ENCODE assay signal across 29 mouse cellular contexts in the genomic region with DNA sequence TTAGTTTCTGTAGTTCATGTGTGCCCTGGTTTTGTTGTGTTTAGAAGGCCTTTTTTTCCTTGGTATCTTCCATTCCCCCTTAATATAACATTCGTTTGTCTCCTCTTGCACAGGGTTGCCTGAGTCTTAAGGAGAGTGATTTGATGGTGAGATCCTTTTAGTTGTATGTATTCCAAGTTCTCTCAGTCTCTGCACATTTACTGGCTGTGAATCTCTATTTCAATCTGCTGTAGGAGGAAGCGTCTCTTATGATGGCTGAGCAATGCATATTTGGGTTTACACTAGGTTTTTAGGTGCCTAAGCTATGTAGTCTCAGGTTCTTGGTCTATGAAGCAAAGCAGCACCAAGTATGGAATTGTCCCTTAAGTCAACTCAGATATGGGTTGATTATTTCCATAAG.
"Had no signal": no experiment of that assay in that cellular context is flagged by ENCODE, and none has a peak within 500 bp of the region (broad histone marks: within the 10 kb centered on the region; RNA-seq: fewer than 3 reads in every experiment).

No protein-coding gene starts in this region.

- DNase-seq: cerebellum, adult 8-10 months; cerebellum, adult 9-10 months; cerebellum, adult 9-11 months; cerebellum, postnatal 10 days; cerebellum, postnatal 14 days; cerebellum, postnatal 25 days; cerebellum, postnatal 36 days; embryo, embryonic 11 days; forebrain, postnatal 0 days; gastrocnemius, adult 2 months; gastrocnemius, postnatal 10 days; gastrocnemius, postnatal 14 days; gastrocnemius, postnatal 25 days; gastrocnemius, postnatal 36 days; heart, adult 11 months; heart, adult 18-20 months; heart, adult 2 months had no signal

- H3K4me3 ChIP-seq: embryonic facial prominence, embryonic 10.5 days; embryonic facial prominence, embryonic 12.5 days; embryonic facial prominence, embryonic 13.5 days; embryonic facial prominence, embryonic 15.5 days; erythroblast, embryonic 14.5 days; forebrain, embryonic 10.5 days; forebrain, embryonic 12.5 days; forebrain, embryonic 13.5 days; forebrain, embryonic 15.5 days; gastrocnemius, adult 2 months; heart, adult 2 months; heart, embryonic 10.5 days had no signal

- H3K4me1 ChIP-seq: embryonic facial prominence, embryonic 10.5 days; embryonic facial prominence, embryonic 12.5 days; embryonic facial prominence, embryonic 13.5 days; embryonic facial prominence, embryonic 15.5 days; forebrain, embryonic 10.5 days; forebrain, embryonic 12.5 days; forebrain, embryonic 13.5 days; forebrain, embryonic 15.5 days; heart, embryonic 10.5 days had no signal

- ATAC-seq: forebrain, embryonic 13.5 days; forebrain, embryonic 14.5 days; forebrain, embryonic 15.5 days; forebrain, embryonic 16.5 days; forebrain, postnatal 0 days had no signal
